Mouse (Mus musculus) lung, postnatal 0 days (tissue): ENCODE measurements around the gene Kcnt2.

Experiments used
- CTCF ChIP-seq: IDR thresholded peaks from 2 replicates; pipeline ENCODE4 v1.5.1; 2016; ENCODE audit warnings: antibody characterized with exemption, mild to moderate bottlenecking
- EP300 ChIP-seq: IDR thresholded peaks from 2 replicates; pipeline ENCODE4 v1.6.1; 2016; ENCODE audit warnings: antibody characterized with exemption, mild to moderate bottlenecking, control low read depth

DNA sequence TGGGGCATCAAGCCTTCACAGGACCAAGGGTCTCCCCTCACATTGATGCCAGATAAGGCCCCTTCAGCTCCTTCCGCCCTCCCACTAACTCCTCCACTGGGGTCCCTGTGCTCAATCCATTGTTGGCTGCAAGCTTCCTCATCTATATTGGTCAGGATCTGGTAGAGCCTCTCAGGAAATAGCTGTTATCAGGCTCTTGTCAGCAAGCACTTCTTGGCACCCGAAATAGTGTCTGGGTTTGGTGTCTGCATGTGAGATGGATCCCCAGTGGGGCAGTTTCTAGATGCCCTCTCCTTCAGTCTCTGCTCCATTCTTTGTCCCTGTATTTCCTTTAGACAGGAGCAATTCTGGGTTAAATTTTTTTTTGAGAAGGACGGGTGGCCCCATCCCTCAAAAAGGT is 79.1 kb downstream of the Kcnt2 start:
- TF ChIP-seq CTCF (no peak), EP300 (no peak)
